Mouse (Mus musculus) kidney, postnatal 0 days (tissue): ENCODE measurements at regions not wholly inside any gene's neighbourhood (a gene's known extent, or its start where the extent isn't known, plus 50 kb on each side); places are given as distances from the start of the nearest gene placed in this dataset.

ENCODE experiments used
- ATAC-seq: fragments of 200-750 bp; cut with Nextera tagmentation; replicated peaks from 2 replicates; pipeline ENCODE4 v1.8.0; 2017; ENCODE audit warnings: low read depth, moderate number of reproducible peaks, moderate TSS enrichment, moderate library complexity; ENCODE audit not compliant: low FRiP score
- DNase-seq: peaks from one replicate; pipeline ENCODE4 v3.0.0-alpha.2; 2016; ENCODE audit warnings: low spot score
- H3K27ac ChIP-seq: fragments of 300-500 bp; sonication (generic); 2 replicates; pipeline ENCODE4 v1.5.1; 2014; ENCODE audit warnings: mild to moderate bottlenecking
- H3K27me3 ChIP-seq: fragments of 300-500 bp; sonication (generic); 2 replicates; pipeline ENCODE4 v1.6.1; 2014; ENCODE audit warnings: low read length, mixed read lengths; ENCODE audit not compliant: insufficient read depth
- H3K36me3 ChIP-seq: fragments of 300-500 bp; sonication (generic); 2 replicates; pipeline ENCODE4 v1.6.1; 2014; ENCODE audit warnings: low read length, mixed read lengths; ENCODE audit not compliant: insufficient read depth
- H3K4me1 ChIP-seq: fragments of 300-500 bp; sonication (generic); replicated peaks from 2 replicates; pipeline ENCODE4 v1.6.1; 2014; ENCODE audit warnings: antibody characterized with exemption, low read length, mixed read lengths; ENCODE audit not compliant: insufficient read depth
- H3K4me2 ChIP-seq: fragments of 300-500 bp; sonication (generic); 2 replicates; pipeline ENCODE4 v1.6.1; 2014; ENCODE audit warnings: mild to moderate bottlenecking, low read length, moderate library complexity, mixed read lengths
- H3K4me3 ChIP-seq: fragments of 300-500 bp; sonication (generic); replicated peaks from 2 replicates; pipeline ENCODE4 v1.5.1; 2014; ENCODE audit warnings: low read depth, low read length
- H3K9ac ChIP-seq: fragments of 300-500 bp; sonication (generic); 2 replicates; pipeline ENCODE4 v1.6.1; 2014; ENCODE audit warnings: low read depth, low read length
- H3K9me3 ChIP-seq: fragments of 300-500 bp; sonication (generic); replicated peaks from 2 replicates; pipeline ENCODE4 v1.6.1; 2016; ENCODE audit warnings: low read length, inconsistent platforms, mixed read lengths
- CTCF ChIP-seq: IDR thresholded peaks from 2 replicates; pipeline ENCODE4 v1.5.1; 2016; ENCODE audit warnings: antibody characterized with exemption, low read depth, mild to moderate bottlenecking, moderate library complexity
- WGBS: fragments of 180-500 bp; shearing (Covaris S2); extraction: QIAGEN DNeasy Blood & Tissue Kit; methylation state at CpG from one replicate; pipeline ENCODE4 v1.1.7; 2014; 5-methylcytosine and 5-hydroxymethylcytosine counted together

DNA sequence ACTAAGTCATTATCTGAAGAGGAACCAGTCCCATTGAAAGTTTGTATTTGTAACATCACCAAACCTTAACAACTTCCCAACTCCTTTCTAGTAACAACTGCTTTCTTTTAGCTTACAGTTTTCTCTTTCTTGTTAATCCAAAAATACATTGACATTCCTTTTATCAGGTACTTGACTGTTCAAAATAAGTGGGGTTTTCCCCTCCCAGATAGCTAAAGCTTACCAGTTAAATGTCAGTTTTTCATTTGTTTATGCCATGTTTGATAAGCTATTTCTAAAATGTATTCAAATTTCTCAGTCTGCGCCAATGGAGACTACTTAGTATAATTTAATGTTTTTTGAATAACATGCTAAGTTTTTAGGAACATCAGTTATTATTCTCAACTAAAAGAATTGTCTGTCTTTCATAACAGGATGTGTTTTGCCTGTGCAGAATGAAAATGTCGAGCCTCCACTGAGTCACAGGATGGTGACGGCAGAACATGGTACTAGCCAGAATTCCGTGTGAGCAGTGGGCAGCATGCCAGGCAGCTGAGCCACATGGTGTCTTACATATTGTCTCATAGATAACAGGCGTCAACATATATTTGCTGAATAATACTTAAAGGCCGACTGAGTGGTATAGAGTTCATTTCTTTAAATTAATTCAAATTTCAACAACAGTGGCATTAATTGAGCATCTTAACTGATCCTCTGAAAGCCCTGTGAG is 82.1 kb upstream of the Atg10 start:
- DNase-seq (no peak), ATAC-seq (no peak)
- Histone ChIP-seq H3K4me2 (no peak overlapping the region), H3K4me3 (no peak overlapping the region), H3K4me1 (no peaks in the 10 kb centered on the region), H3K27ac (no peak overlapping the region), H3K9me3 (no peaks in the 10 kb centered on the region), H3K27me3 (no peaks in the 10 kb centered on the region), H3K36me3 (no peaks in the 10 kb centered on the region), H3K9ac (no peak overlapping the region)
- TF ChIP-seq CTCF, result no peak
- WGBS, result 78% methylated on average over 6 of the region's 6 CpGs

DNA sequence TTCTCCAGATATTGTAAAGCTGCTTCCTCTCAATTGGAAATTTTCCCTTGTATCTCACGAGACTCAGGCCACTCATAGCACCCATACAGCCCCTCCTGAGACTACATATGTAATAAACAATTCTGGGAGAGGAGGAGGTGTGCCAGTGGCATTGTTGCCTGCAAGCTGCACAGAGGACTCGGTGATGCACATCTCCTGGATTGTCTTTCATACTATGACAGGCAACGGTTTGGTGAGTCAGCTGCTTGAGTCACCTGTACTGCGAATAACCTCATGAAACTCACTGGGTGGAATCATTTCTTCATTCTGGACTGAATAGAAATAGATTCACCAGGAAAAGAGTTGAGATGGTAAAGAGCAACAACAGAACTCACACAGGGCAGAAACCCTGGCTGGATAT is 82.8 kb upstream of the Atg10 start:
- H3K4me1 ChIP-seq, result no peaks in the 10 kb centered on the region
- DNase-seq (no peak), ATAC-seq (no peak)
- no peaks in the 10 kb centered on the region for H3K27me3 ChIP-seq
- no peak overlapping the region for H3K27ac ChIP-seq
- TF ChIP-seq CTCF, result no peak
- WGBS, result 58% methylated on average over 4 of the region's 4 CpGs
- H3K4me3 ChIP-seq, result no peak overlapping the region
- H3K9me3 ChIP-seq, result no peaks in the 10 kb centered on the region
- no peaks in the 10 kb centered on the region for H3K36me3 ChIP-seq
- no peak overlapping the region for H3K9ac ChIP-seq
- H3K4me2 ChIP-seq, result no peak overlapping the region

DNA sequence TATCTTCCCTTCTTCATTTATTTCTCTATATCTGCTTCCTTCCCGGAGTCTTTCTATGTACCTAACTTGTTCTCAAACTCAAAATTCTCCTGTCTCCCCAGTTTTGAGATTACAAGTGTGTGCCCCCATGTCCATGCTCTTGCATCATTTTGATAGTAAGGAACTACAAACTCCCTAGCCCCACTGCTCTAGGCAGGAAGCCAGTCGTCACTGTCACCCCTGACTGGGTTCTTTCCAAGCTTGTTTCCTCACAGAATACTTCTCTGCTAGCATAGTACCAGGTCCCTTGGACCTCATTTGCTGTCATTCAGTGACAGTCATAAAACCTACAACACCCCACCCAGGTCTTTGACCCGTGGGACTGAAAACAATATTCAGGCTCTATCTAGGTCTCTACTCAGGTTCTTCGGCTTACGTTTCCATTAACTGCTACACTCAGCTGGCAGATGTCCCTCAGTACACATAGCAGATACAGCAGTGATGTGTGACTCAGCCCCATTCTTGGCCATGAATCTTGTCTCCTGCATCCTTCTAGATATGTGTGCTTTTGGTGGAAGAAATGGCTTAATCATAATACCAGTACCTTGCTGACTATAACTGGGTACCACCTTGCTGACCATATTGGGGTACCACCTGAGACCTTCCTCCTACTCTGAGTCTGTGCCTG is 89.3 kb upstream of the Atg10 start:
- TF ChIP-seq CTCF, result no peak
- 69% methylated on average over 5 of the region's 5 CpGs for WGBS
- H3K4me3 ChIP-seq, result no peak overlapping the region
- no peak overlapping the region for H3K4me2 ChIP-seq
- H3K9me3 ChIP-seq, result no peaks in the 10 kb centered on the region
- H3K27ac ChIP-seq, result no peak overlapping the region
- ATAC-seq (no peak), DNase-seq (no peak)
- no peak overlapping the region for H3K9ac ChIP-seq
- H3K27me3 ChIP-seq, result no peaks in the 10 kb centered on the region
- H3K36me3 ChIP-seq, result no peaks in the 10 kb centered on the region
- no peaks in the 10 kb centered on the region for H3K4me1 ChIP-seq

DNA sequence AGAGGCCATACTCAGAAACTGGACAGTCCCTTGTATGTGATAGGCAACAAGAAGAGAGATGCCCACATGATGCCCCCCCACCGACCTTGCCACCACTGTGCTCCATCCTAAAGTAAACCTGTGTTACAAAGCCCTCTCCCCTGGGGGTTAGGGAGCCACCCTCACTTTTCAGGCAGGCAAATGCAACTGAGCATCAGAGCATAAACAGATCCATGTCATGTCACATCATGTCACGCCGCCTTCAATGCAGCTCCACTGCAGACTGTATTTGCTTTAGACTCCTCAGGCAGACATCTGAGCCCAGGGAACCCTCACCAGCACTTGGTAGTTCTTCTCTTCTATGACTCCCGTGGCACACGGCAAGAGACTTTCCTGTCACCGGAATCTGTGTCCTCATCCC is 98.6 kb upstream of the Atg10 start:
- Histone ChIP-seq H3K27me3 (no peaks in the 10 kb centered on the region), H3K4me1 (no peaks in the 10 kb centered on the region), H3K9ac (no peak overlapping the region), H3K27ac (no peak overlapping the region), H3K36me3 (no peaks in the 10 kb centered on the region), H3K9me3 (no peaks in the 10 kb centered on the region), H3K4me3 (no peak overlapping the region), H3K4me2 (no peak overlapping the region)
- WGBS, result 95% methylated on average over 6 of the region's 6 CpGs
- TF ChIP-seq CTCF, result no peak
- ATAC-seq (no peak), DNase-seq (no peak)

DNA sequence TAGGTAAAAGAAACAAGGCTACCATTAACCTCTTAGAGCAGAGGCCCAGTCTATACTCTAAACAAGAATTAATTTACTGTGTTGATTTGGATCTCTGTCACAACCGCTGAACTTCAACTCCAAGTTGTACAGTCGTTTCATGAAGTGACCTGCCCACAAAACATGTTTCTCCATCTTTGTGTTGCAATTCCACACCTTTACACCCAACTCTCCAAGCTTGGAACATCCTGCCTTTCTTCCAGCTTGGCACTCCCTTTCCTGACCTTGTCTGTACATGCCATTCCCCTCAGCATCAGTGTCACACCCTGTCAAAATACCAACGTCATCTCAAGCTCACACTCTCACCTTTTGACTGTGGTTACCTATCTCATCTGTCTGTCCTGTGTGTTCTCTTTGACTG is 103.1 kb upstream of the Atg10 start:
- Histone ChIP-seq H3K27me3 (no peaks in the 10 kb centered on the region), H3K9ac (no peak overlapping the region), H3K4me3 (no peak overlapping the region), H3K9me3 (no peaks in the 10 kb centered on the region), H3K4me2 (no peak overlapping the region), H3K4me1 (no peaks in the 10 kb centered on the region), H3K36me3 (no peaks in the 10 kb centered on the region), H3K27ac (no peak overlapping the region)
- 77% methylated on average over 3 of the region's 3 CpGs for WGBS
- no peak for ATAC-seq
- no peak for DNase-seq
- TF ChIP-seq CTCF, result no peak

DNA sequence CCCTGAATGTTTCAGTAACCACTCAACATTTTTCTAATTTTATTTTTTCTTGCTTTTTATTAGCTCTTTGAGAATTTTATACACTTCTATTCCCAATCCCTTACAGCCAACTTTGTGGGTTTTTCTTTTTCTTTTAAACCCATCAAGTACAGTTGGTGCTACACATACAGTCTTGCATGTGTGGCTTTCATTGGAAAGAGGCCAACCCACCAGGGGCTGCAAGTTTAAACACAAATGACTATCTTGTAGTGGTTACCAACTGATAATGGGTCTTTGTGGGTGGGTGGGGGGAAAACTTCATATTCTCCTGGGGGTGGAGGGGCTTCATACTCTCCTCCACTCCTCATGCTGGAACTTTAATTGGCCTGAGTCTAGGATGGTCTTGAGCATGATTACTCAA is 110.5 kb upstream of the Atg10 start:
- Histone ChIP-seq H3K36me3 (no peaks in the 10 kb centered on the region), H3K27ac (no peak overlapping the region), H3K9me3 (no peaks in the 10 kb centered on the region), H3K4me2 (no peak overlapping the region), H3K9ac (no peak overlapping the region), H3K27me3 (no peaks in the 10 kb centered on the region), H3K4me1 (no peaks in the 10 kb centered on the region), H3K4me3 (no peak overlapping the region)
- DNase-seq (no peak), ATAC-seq (no peak)
- TF ChIP-seq CTCF, result no peak
